Mouse (Mus musculus) myocyte (in vitro differentiated cells): ENCODE data around the gene Cacnb3.

ENCODE experiments used
- MAX ChIP-seq: IDR thresholded peaks from one replicate; pipeline ENCODE4 v1.6.1; 2011; ENCODE audit warnings: low read depth, mild to moderate bottlenecking, control low read depth
- MYOD1 ChIP-seq, 3 experiments: IDR thresholded peaks; one replicate each; pipeline ENCODE4 v1.6.1; 2011; ENCODE audit warnings: control low read depth in 2 of 3, low read depth in 2 of 3, mild to moderate bottlenecking in 2 of 3, moderate library complexity in 1 of 3; ENCODE audit not compliant: insufficient read length in 2 of 3, control insufficient read depth in 1 of 3
- POLR2A ChIP-seq: IDR thresholded peaks from one replicate; pipeline ENCODE4 v1.6.1; 2011; ENCODE audit warnings: low read depth, mild to moderate bottlenecking, control low read depth, moderate library complexity; ENCODE audit not compliant: insufficient read length
- POLR2AphosphoS2 ChIP-seq: IDR thresholded peaks from one replicate; pipeline ENCODE4 v1.6.1; 2011; ENCODE audit warnings: low read depth, control low read depth; ENCODE audit not compliant: insufficient read length
- REST ChIP-seq: IDR thresholded peaks from one replicate; pipeline ENCODE4 v1.6.1; 2011; ENCODE audit warnings: mild to moderate bottlenecking, control low read depth, moderate library complexity; ENCODE audit not compliant: insufficient read depth, insufficient read length
- TCF12 ChIP-seq: IDR thresholded peaks from one replicate; pipeline ENCODE4 v1.6.1; 2011; ENCODE audit warnings: mild to moderate bottlenecking, control low read depth; ENCODE audit not compliant: poor library complexity, insufficient read depth, severe bottlenecking
- TCF3 ChIP-seq: IDR thresholded peaks from one replicate; pipeline ENCODE4 v1.6.1; 2011; ENCODE audit warnings: low read depth, control low read depth; ENCODE audit not compliant: insufficient read length
- USF1 ChIP-seq: IDR thresholded peaks from one replicate; pipeline ENCODE4 v1.6.1; 2011; ENCODE audit warnings: low read depth, mild to moderate bottlenecking, control low read depth, moderate library complexity

DNA sequence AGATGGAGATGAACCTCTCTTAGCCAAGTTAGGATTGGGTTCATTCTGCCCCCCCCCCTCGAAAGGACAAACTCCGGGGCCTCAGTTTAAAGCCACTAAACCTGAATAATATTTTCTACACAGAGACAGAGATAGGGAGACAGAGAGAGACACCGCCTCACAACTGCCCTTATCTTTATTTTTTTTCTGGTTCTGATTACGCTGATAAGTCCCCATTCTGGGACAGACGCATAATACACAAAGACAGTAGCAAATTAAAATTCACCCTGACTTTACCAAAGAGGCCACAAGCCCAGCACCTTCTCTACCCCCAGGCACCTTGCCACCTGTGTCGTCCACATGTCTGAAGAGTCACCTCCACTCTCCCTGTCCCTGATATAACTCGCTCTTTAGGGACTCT, 51.0 kb downstream of the Cacnb3 start:
- no peak for TF ChIP-seq REST
- no peak for TF ChIP-seq TCF12
- no peak for TF ChIP-seq POLR2A
- TF ChIP-seq MYOD1 (IDR thresholded peaks at IDR 0.05; ENCODE audit: control insufficient read depth in 1 of 3, insufficient read length in 2 of 3, low read depth in 2 of 3), result no peak
- no peak for TF ChIP-seq POLR2AphosphoS2
- TF ChIP-seq TCF3, result no peak
- TF ChIP-seq USF1, result no peak
- TF ChIP-seq MAX, result no peak
